Mouse (Mus musculus) limb, embryonic 14.5 days (tissue): ENCODE measurements at regions not wholly inside any gene's neighbourhood (a gene's known extent, or its start where the extent isn't known, plus 50 kb on each side); places are given as distances from the start of the nearest gene placed in this dataset.

ENCODE experiments used
- ATAC-seq: fragments of 200-750 bp; cut with Nextera tagmentation; 2 replicates; pipeline ENCODE4 v1.8.0; 2017; ENCODE audit warnings: low read depth, moderate number of reproducible peaks, moderate TSS enrichment; ENCODE audit not compliant: low FRiP score
- DNase-seq: peaks from one replicate; pipeline ENCODE4 v3.0.0-alpha.2; 2015; ENCODE audit warnings: low spot score
- H3K27ac ChIP-seq: fragments of 300-500 bp; sonication (generic); replicated peaks from 2 replicates; pipeline ENCODE4 v1.5.1; 2014; ENCODE audit warnings: low read depth, mild to moderate bottlenecking, low read length, moderate library complexity, mixed read lengths
- H3K27me3 ChIP-seq: fragments of 300-500 bp; sonication (generic); 2 replicates; pipeline ENCODE4 v1.6.1; 2014; ENCODE audit warnings: low read length, mixed read lengths; ENCODE audit not compliant: control insufficient read depth, insufficient read depth
- H3K36me3 ChIP-seq: fragments of 300-500 bp; sonication (generic); 2 replicates; pipeline ENCODE4 v1.6.1; 2014; ENCODE audit warnings: mild to moderate bottlenecking, low read length, moderate library complexity, mixed read lengths; ENCODE audit not compliant: control insufficient read depth, insufficient read depth
- H3K4me1 ChIP-seq: fragments of 300-500 bp; sonication (generic); 2 replicates; pipeline ENCODE4 v1.6.1; 2014; ENCODE audit warnings: antibody characterized with exemption, low read length, mixed read lengths; ENCODE audit not compliant: control insufficient read depth, insufficient read depth
- H3K4me2 ChIP-seq: fragments of 300-500 bp; sonication (generic); replicated peaks from 2 replicates; pipeline ENCODE4 v1.6.1; 2014; ENCODE audit warnings: low read depth, mild to moderate bottlenecking, low read length, moderate library complexity; ENCODE audit not compliant: severe bottlenecking
- H3K4me3 ChIP-seq: fragments of 300-500 bp; sonication (generic); replicated peaks from 2 replicates; pipeline ENCODE4 v1.5.1; 2014; ENCODE audit warnings: low read length
- H3K9ac ChIP-seq: fragments of 300-500 bp; sonication (generic); 2 replicates; pipeline ENCODE4 v1.6.1; 2014; ENCODE audit warnings: mild to moderate bottlenecking, low read depth, low read length, moderate library complexity; ENCODE audit not compliant: severe bottlenecking
- H3K9me3 ChIP-seq: fragments of 300-500 bp; sonication (generic); 2 replicates; pipeline ENCODE4 v1.6.1; 2016; ENCODE audit warnings: low read length; ENCODE audit not compliant: control insufficient read depth
- POLR2A ChIP-seq: fragments of 200-500 bp; IDR thresholded peaks from 2 replicates; pipeline ENCODE4 v1.8.0; 2012; ENCODE audit warnings: inconsistent platforms, mild to moderate bottlenecking, moderate library complexity, borderline replicate concordance; ENCODE audit not compliant: insufficient read depth, insufficient read length; ENCODE audit errors: extremely low read depth
- WGBS: fragments of 180-500 bp; shearing (Covaris S2); extraction: QIAGEN DNeasy Blood & Tissue Kit; methylation state at CpG from one replicate; pipeline ENCODE4 v1.1.7; 2014; 5-methylcytosine and 5-hydroxymethylcytosine counted together

DNA sequence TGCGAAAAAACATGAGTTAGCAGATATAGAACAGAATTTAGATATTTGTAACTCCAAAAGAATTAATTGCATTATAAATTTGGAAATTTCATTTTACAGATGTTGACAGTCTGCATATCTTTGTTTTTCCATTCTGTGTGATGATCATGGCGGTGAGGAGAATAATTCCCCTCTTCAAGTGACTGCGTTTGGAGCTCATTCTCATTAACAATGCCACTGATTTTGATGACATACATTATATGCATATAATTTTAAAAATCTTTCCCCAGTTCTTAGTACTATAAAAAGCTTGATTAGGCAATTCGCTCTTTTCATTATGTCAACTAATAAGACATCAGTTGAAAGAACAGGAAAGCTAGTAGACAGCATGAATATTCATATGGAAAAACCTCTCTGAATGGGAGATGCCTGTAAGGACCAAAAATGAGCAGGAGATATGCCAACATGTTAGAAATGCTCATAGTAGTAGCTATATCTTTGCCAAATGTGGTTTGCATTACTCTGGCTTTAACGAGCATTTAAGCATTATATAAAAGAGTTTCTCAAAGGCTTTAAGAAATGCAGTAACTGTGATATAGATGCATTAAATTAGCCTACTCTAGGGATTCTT lies 849.2 kb upstream of the Cldn34c4 start:
- Histone ChIP-seq H3K4me1 (no peaks in the 10 kb centered on the region), H3K4me3 (no peak overlapping the region), H3K4me2 (no peak overlapping the region), H3K9me3 (no peaks in the 10 kb centered on the region), H3K27me3 (no peaks in the 10 kb centered on the region), H3K27ac (no peak overlapping the region), H3K9ac (no peak overlapping the region), H3K36me3 (no peaks in the 10 kb centered on the region)
- ATAC-seq (no peak), DNase-seq (no peak)
- WGBS = 70% methylated on average over 5 of the region's 5 CpGs
- TF ChIP-seq POLR2A = no peak

DNA sequence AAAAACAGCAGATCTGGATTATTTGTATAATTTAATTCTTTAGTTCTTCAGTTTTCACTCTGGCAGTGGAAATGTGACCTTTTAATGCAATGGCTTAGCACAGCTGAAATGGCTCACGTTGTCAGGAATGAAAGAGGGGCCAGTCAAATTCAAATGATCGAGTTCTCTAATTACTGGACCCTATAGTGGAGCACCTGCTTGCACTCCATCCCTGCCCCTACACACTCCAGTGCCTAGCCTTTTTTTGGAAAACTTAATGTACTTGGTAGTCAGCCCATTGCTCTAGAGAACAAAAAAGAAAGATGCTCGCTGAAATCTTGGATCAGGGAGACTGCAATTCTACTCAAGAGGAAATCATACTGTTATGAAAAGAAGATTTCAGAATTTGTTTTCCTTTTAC lies 841.0 kb upstream of the Cldn34c4 start:
- Histone ChIP-seq H3K4me1 (no peaks in the 10 kb centered on the region), H3K4me2 (no peak overlapping the region), H3K9me3 (no peaks in the 10 kb centered on the region), H3K4me3 (no peak overlapping the region), H3K27ac (no peak overlapping the region), H3K9ac (no peak overlapping the region), H3K36me3 (no peaks in the 10 kb centered on the region), H3K27me3 (no peaks in the 10 kb centered on the region)
- ATAC-seq (no peak), DNase-seq (no peak)
- TF ChIP-seq POLR2A = no peak
- WGBS = 42% methylated on average over 3 of the region's 3 CpGs

DNA sequence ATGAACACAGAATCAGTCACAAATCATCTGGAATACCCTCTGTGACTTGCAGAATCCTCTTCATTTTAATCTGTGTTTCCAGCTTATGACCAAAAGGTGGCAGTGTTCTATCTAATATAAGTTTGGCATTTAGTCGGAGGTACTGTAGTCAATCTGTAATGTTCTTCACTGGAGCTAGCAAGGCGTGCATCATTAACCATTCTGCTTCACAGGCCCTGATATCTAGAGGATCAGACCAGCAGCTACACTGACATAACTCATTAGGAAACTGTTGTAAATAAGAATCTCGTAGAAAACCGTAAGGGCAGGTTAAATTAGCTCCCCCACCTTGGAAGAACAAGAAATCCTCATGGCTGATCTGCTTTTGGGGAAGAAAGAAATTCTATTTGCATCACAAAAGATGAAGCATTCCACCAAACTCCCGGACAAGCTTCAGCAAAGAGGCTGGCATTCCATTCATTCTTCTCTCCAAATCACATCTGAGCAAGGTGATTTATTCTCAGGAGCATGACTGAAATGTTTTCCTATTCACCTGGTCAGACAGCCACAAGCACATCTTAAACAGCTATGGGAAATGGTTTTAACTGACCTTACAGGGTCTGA lies 840.0 kb upstream of the Cldn34c4 start:
- Histone ChIP-seq H3K4me1 (no peaks in the 10 kb centered on the region), H3K9me3 (no peaks in the 10 kb centered on the region), H3K4me2 (no peak overlapping the region), H3K27ac (no peak overlapping the region), H3K36me3 (no peaks in the 10 kb centered on the region), H3K27me3 (no peaks in the 10 kb centered on the region), H3K9ac (no peak overlapping the region), H3K4me3 (no peak overlapping the region)
- TF ChIP-seq POLR2A = no peak
- no peak for ATAC-seq
- WGBS = 12% methylated on average over 5 of the region's 5 CpGs
- DNase-seq = peak; percentile 44
